Mouse (Mus musculus) lung, postnatal 0 days (tissue): Measurements from ENCODE around the gene Olfr374.

Experiments
- CTCF ChIP-seq: IDR thresholded peaks from 2 replicates; pipeline ENCODE4 v1.5.1; 2016; ENCODE audit warnings: antibody characterized with exemption, mild to moderate bottlenecking
- EP300 ChIP-seq: IDR thresholded peaks from 2 replicates; pipeline ENCODE4 v1.6.1; 2016; ENCODE audit warnings: antibody characterized with exemption, mild to moderate bottlenecking, control low read depth

DNA sequence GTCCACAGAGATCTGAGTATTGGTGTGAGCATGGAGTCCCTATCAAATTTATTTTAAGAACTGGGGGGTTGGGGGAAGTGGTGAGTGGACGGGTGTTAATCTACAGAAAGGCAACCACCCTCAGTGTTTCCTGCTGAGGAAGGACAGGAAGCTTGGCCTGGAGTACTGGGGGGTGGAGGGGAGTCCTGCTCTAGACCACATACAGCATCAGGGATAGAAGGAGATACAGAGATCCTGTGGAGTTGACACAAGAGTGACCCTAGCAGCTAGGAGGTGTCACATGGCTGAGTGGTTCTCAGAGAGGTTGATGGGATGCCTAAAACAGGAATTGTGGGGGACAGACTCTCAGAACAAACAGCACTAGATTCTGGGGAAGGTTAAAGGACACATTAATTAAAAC is 26.7 kb downstream of the Olfr374 start:
- TF ChIP-seq EP300 (no peak), CTCF (no peak)
